Mouse (Mus musculus): ENCODE measurements around the gene Ephb6.
"Not testable (repeated sequence)": the region's sequence is repeated elsewhere in the genome, so short reads cannot be mapped to it uniquely, and the experiment has no call there.

Ephb6 gene

DNA sequence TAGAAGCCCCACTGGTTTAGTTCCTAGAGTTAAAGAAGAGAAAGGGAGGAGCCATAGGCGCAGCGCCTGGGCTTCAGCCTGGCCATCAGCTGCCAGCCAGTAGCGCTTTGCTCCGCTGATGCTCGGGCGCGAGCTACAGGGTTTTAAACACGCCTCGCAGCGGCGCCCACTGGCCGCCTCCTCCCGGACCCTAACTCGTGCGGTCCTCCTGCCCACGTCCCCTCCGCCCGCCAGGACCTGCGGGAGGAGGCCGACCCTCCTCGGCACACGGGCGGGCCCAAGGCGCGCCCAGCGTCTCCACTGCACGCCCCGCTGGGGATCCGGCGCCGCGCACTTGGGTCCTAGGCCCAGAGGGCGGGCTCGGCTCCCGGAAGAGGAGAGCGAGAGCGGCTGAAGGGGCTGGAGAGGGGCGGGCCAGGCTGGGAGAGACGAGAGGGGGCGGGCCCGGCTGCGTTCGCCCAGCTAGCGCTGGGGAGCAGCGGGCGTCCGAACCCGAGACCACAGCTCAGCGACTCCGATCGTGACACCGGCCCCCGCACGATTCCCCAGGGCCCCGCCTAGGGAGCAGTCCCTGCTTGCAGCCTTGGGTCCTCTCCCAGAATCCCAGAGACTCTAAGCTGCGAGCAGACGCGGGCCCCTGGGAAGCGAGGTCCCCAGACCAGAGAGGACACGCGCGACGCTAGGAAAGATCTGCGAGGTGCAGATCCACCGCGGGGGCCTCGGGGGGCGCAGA is at the start of gene Ephb6:
TSS of gene Ephb6 (plus strand) at position 422 of the 733 bp plus-strand sequence.
- DNase-seq (ENCODE audit: low spot score) = peak; percentile 85

DNA sequence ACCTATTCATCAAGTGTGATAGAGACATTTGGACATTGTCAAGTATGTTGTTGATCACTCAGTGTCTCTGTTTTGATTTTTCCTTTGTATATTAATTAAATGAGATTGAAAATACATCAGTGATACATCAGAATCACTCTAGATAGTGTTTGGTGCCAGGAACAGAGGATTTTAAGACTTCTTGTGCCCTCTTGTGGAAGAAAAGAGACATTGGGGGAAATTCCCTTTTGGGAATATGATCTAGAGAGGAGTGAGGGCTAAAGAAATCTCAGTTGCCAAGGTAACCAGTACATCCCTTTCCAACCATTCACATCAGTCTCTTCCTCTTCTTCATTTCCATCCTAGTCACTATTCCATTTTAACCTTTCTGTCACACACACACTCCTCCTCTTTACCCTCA is 48.9 kb upstream of the Ephb6 start:
- DNase-seq (ENCODE audit: low spot score) = no peak

DNA sequence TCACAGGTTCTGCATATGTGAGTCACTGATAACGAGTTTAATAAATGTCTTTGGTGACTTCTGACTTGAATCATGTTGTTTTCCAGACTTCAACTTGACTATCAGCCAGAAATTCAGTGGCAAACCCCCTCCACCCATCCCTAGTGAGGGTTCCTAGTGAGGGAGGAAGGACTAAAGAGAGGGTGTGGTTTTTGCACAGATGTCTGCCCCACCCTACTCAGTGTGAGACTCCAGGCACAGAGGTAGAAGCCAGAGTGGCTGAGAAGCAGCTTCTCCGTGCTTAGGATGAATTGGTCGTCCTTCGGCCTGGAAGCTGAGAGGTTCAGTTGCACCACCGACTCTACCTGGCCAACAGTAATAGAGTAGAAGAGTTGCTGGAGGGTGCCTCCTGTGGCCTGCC is 47.8 kb upstream of the Ephb6 start:
- no peak for DNase-seq (ENCODE audit: low spot score)

DNA sequence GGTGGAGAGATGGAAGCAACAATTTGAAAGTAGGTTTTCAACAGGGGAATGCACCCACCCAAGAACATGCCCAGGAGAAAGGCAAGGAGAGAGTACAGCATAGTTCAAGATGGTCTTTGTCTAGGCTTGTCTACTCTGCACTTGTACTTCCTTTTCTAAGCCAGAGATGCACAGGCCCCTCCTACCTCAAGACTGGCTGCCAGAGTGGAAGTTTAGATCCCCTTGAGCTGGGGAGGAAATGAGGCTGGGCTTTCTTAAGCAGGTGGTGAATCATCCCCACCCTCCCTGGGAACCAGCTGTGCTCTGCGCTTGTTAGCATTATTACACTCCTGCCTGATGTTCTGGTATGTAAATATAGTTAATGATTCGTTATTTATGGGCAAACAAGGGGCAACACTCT is 47.0 kb upstream of the Ephb6 start:
- peak; percentile 28 for DNase-seq (ENCODE audit: low spot score)

DNA sequence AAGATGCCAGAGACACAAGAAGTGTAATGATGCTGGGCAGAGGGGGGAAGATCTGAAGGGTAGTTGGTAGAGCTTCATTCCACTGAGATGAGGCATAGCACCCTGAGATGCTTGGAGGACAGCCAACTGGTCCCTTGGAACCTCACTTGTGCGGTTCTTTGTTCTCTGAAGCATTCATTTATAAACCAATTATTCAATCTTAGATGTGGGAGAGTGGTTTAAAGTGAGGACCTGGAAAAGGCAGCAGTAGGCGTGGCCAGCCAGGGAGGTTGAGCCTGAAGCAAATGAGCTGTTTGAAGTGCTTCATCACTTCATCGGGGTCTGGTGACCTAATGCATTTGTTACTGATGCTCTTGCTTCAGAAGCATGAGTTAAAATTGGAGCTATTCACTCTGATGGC is 46.0 kb upstream of the Ephb6 start:
- no peak for DNase-seq (ENCODE audit: low spot score)

DNA sequence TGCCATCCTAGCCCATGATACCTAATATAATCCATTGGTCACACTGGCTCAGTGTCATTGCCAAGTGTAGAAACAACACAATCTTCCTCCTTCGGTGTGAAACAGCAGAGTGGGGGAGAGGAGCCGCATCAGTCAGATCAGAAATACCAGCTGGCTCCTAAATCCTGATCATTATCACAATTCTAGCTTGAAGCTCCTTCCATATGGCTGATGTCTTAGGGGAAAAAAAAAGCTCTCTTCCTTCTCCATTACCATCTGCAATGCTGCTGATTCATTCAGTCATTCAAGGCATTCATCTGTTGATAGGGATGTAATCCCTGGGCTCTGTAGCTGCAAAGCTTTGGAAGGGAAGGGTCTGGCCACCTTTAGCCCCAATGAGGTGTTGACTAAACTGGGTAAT is 45.0 kb upstream of the Ephb6 start:
- DNase-seq (ENCODE audit: low spot score) = no peak

DNA sequence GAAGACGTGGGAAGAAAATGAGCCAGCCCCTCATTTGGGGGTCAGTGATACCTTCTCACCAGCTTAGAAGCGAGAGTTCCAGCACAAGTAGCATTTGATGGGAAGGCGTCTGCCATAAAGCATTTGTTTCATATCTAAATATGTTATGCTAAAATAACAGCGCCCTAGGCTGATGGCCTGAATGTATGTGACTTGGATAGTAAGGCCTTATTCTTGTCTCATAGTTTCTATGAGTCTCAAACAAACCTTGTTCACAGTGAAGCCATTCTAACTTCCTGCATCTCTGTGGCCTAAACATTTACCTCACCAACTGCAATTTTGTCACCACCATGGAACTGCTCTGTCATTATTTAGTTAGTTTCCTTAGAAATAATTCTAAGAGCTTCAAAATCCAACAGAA is 42.7 kb upstream of the Ephb6 start:
- no peak for DNase-seq (ENCODE audit: low spot score)

DNA sequence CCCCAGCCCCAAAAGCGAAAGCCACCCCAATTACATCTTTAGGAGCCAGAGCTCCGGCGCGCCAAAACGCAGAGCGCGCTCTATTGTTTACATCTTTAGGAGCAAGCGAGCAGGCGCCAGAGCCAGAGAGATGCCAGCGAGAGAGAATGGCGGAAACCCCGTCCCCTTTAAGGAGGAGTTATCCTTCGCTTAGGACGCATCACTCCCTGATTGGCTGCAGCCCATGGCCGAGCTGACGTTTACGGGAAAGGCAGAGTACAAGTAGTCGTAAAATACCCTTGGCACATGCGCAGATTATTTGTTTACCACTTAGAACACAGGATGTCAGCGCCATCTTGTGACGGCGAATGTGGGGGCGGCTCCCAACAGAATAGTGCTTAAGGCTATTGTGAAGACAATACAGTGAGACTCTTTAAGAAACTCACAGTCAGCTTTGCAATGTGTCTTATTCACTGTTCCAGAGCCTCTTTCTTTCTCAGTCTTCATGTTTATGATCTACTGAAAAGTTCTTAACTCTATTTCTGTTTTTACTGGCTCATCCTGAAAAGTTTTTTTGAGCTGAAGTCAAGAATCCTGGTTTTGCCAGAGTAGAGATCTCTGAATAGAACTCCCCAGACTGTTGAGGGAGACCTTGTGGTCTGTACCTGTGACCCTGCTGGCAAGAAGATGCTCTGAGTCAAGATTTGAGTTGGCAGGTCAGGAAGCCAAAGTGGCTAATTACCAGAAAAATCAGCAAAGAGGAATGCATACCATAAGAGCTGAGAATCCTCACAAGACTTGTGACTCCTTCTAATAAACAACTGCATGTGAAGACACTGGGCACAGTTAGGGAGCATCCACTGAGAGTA is 42.0 kb upstream of the Ephb6 start:
- DNase-seq (ENCODE audit: low spot score) = not testable (repeated sequence)

DNA sequence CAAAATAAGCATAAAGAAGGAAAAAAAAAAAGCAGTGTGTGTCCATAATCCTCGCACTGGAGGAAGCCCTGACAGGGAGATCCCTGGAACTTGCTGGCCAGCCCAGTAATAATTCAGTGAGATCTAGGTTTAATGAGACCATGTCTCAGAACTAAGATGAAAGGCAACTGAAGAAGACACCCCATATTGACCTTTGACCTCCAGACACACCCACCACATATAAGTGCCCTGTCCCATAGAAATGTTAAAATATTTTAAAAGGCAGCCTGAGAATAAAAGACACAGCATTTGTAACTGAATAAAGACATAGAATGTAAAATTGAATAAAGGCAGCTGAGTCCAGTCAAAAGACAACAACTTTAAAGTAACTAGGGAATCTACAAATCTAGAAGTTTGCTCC is 40.0 kb upstream of the Ephb6 start:
- no peak for DNase-seq (ENCODE audit: low spot score)

DNA sequence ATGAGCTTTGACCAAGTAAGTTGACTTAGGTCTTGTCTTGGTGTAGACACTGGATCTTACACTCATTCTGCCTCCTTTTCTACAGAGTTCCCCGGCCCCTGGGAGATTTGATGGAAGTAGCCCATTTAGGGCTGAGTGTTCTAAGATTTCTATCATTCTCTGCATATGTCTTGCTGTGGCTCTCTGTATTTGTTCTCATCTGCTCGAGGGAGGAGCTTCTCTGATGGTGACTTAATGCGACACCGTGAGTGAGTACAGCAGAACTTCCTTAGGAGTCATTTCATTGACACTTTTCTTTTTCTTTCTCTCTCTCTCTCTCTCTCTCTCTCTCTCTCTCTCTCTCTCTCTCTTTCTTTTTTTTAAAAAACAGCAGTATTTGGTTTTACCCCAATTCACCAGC is 38.3 kb upstream of the Ephb6 start:
- DNase-seq (ENCODE audit: low spot score) = no peak

DNA sequence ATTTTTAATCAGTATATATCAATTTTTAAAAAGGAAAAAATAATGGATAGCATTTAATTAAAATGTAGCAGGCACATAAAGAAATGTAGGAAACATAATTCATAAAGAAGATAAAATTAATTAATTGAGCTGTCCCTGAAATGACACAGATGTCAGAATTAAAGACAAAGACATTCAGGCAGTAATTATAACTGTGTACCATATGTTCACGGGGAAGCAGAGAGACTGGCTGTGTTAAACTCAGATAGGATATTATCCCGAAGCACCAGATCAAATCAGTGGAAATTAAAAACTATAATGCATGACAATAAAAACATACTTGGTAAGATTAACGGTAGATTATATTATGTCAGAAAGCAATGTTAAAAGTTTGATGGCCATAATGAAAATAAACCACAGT is 36.2 kb upstream of the Ephb6 start:
- no peak for DNase-seq (ENCODE audit: low spot score)

DNA sequence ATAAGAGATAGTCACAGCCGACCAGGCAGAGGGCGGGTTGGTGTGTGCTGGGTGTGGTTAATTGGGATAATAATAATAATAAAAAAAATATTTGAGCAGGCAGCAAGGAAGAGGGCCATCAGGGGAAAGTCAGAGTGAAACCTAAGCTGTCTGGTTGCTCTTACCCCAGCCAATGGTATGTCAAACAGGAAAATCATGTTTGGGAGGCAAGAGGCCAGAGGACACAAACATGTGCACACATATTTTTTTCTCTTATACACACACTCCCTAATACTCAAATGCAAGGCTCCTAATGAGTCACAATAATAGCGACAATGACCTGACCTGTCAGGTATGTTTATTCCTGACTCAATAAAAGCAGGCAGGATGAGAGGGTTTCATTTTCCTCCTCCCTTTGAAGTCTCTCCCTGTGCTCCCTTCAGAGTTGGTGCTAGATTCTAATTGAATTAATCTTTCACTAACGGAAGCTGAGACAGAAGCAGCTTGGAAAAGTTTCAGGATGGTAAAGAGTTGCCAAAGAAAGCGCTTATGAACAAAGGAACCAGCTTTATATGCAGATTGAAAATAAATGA is 28.7 kb upstream of the Ephb6 start:
- DNase-seq (ENCODE audit: low spot score) = peak; percentile 60

DNA sequence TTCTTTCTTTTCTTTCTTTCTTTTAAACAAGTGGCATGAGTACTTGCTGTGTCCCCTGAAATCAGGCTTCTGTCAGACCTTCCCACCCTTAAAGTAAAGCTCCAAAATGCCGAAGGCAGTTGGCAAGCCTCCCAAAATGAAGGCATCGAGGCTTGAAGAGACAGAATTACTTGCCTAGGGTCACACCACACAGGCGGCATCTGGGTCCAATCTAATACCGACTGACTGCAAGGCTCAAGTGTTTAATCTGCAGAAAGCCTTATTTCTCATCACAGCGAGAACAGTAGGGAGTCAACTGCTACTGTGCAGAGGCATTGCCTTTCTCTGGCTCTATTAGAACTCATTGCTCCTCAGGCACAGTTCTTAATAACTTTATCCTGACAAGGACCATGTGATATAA is 28.0 kb upstream of the Ephb6 start:
- no peak for DNase-seq (ENCODE audit: low spot score)

DNA sequence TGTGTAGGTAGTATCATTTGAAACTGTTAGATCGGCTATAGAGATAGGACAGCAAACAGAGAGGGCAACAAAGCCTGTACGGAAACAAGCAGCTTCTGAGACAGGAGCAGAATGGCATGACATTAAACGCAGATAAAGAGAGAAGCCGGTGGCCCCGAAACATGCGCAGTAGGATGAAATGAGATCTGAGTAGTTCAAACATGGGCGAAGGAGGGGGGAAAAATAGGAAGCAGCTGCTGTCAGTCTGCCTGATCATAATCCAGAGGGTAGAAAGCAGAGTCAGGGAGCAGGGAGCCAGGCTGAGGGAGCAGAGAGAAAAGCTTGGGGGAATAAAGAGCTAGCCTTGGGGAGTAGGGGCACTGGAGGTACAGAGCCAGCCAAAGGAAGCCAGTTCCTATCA is 24.0 kb upstream of the Ephb6 start:
- DNase-seq (ENCODE audit: low spot score) = no peak

DNA sequence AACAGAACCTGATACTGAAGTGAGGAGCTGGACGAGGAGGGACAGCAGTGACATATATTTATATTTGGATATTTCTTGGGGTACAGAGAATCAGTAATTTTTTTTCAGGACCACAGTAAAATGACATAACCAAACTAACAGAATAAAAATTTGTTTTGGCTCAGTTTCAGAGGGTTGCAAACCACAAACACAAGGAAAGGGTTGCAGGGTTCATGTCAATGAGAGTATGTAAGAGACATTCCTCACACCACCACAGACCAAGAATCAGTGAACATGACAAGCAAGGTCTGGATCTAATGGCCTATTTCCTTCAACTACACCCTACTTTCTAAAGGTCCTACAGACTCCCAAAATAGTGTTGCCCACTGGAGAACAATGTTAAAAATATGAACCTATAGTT is 23.1 kb upstream of the Ephb6 start:
- no peak for DNase-seq (ENCODE audit: low spot score)

DNA sequence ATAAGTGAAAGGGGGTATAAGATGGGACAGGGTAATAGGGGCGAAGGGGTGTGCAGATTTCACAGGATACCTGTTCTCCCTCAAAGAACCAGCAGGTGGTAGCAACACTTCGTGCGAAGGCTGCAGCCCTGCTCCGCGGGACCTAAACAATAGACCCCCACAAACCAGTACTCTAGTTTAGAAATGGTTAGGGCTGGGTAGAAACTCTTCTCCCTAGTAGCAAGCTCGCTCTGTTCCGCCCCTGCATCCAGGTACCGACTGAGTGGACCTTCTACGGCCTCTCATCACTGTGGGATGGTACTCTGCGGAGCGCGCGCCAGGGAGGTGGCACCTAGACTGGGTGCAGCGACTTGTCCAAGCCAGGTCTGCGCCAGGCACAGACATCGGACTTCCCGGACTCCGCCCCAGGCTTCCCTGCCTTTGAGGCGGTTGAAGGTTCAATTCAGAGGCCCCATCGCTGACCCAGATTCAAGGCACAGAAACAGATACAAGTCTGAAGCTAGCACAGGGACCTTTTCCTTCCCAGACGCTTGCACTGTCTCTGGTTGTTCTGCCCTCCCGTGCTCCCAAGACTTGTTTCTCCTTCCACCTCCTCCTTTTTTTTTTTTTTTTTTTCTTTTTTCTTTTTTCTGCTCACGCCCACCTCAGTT is 756 bp upstream of the Ephb6 start:
- peak; percentile 58 for DNase-seq (ENCODE audit: low spot score)

DNA sequence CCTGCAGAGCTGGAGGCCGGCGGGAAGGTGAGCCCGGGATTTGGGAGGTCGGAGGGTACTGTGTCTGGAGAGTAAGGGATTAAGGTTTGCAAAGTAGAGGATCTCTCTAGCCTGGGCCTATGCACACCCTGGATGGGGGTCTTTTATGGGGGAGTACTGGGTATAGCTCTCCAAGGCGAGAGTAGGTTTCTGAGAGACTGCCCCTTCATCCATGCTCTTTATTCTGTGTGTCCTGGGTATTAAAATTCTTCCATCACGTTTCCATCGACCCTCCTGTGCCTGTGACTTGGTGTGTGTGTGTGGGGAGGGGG is 467 bp downstream of the Ephb6 start:
- no peak for DNase-seq (ENCODE audit: low spot score)

DNA sequence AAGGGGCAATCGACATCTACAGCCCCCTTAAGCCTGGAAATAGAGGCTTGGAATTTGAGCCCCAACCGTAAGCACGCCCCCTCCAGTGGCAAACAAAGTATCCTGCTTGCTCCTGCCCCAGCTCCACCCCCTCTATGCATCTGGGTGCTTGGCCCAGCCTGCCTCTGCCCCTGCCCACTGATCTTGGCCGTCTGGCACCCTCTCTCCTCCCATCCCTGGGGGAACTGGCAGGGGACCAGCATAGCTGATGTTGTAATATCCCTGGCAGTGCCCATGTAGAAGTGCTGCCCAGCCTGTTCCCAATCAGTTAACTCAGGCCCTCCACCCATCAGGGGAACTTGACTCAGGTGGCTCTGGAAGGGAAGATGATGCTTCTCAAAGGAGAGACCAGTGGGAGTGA is 932 bp downstream of the Ephb6 start:
- DNase-seq (ENCODE audit: low spot score) = peak; percentile 70

DNA sequence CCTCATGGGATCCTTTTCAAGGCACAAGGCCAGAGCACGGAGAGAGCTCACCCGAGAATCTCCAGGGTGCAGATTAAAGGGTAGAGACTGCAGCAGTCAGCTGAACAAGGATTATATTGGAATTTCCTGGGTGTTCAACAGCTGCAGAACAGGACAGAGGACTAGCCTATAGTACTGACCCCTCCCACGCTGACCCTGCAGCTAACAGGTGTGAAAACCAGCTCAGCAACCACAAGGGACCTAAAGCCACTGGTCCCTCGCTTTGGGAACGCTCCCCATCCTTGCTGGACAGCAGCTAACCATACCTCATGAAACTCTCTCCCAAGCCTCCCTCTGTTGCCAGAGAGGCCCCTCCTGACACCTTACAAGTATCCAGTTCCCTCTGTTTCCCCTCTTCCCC is 2.4 kb downstream of the Ephb6 start:
- no peak for DNase-seq (ENCODE audit: low spot score)

DNA sequence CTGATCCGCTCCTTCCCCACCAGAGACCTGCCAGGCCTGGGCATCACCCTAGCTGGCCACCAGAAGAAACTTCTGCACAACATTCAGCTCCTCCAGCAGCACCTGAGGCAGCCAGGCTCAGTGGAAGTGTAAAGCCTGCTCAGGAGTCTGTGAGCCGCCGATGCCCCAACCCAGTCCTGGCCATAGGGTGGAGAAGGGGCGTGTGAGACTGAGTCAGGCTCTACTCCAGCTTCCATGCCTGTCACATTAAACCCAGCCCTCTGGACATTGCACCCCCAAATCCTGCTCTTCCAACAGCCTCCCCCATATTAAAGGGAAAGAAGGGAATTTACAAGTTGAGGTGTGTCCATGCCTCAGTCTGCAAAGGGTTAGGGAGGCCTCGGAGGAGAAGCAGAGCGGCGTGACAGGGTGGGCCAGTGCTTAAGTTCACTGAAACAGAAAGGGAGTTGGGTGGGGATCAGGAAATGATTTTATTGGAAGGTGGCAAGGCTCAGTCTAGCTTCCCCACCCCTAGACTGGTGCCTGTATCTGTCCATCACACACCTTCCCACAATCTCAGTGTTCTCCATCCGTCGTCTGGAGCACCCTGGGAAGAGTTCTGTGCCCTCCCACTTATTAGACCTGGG is 15.0 kb downstream of the Ephb6 start:
- DNase-seq (ENCODE audit: low spot score) = no peak

DNA sequence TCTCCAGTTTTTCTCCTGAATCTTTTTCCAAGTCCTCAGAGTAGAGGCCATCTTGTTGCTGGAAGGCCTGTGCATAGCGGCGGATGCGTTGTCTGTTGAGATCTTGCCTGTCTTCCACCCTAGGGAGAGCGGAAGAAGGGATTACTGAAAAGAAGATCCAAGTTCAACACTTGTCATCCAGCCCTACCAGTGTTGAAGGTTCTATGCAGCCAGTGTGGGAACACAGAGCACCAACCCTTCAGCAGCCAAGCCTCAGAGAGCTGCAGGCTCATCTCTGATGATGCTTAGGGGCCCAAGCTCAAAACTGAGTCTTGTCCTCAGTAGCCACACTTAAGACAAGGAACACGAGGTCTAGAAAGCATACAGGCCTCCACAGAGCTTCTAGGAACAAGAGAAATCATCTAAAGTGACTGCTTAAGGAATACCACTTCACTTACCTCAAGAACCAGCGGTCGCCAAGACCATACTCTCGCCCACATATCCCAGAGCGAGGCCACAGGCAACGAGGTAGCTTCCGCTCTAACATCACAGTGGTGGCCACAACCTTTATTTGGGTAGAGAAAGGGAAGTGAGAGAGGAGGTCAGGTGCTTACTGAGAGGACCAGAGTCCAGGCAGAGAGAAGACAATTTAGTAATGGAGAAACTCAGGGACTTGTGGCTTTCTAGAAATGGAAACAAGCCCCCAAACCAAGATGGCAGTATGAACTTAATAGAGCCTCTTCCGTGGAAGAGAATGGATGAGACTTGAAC is 16.1 kb downstream of the Ephb6 start:
- no peak for DNase-seq (ENCODE audit: low spot score)

DNA sequence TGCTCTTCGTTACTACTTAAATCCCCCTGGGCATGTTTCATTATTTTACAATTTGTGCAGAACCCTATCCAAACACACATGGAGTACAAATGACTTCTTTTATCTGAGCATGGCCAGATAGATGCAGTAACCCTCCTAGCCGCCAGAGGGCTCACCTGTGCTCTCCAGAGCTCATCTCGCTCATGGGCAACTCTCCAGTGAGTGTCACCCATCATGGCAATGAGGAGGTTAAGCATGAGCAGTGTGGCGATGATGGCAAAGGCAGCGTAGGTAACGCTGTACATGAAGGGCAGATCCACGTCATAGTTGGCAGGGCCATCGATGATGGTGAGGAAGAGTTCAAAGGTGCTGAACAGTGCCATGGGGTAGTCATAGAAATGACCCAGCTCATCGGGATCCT is 17.4 kb downstream of the Ephb6 start:
- peak; percentile 18 for DNase-seq (ENCODE audit: low spot score)
